Mouse (Mus musculus): ENCODE data around the gene Mgrn1. TPM values are rescaled to one million over a fixed set of nuclear protein-coding genes. Genes with fewer than 3 reads are reported as not detected.
A peak's percentile ranks its signal among the peaks of the same experiment; 100 is the strongest.

The Mgrn1 gene
- polyA plus RNA-seq, 1 experiment from 2014 or later, result 102 TPM

DNA sequence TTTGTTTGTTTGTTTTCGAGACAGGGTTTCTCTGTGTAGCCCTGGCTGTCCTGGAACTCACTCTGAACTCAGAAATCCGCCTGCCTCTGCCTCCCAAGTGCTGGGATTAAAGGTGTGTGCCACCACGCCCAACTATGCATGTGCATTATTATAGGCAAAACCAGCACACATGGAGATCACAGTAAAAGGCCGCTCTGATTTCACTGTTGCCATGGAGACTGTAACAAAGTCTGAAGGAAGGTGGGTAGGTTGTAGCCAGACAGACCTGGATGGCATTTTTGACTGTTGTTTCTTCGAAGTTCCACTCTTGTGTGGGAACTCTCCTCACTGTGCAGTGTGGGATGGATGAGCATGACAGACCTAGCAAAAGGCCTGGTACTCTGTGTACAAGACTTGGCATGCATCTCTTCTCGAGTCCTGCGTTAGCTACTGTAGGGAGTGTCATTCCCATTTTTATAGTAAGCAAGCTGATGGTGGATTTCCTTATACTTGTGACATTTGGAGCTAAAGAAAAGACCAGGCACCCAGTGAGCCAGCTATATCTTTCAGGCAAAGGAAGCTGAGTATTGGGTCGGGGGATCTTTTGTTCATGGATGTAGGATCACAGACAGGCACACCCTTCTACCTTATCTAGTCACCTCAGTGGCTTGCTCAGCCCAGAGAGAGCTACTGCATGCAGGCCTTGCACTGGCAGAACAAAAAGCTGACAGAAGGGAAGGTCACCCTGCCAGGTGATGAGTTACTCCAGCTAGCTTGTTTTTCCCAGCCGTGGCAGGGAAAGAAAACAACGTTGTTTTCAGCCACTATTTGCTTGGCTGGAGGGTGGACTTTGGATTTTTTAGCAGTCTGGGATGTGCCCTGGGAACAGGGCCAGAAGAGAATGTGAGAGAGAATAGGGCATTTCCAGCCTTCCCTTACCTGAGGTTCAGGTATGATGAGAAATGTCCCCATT is 4.4 kb upstream of the Mgrn1 start:
- Histone ChIP-seq H3K4me1 (peaks cover 30% of the 10 kb centered on the region), H3K27ac (peak overlapping the region; percentile 97), H3K27me3 (no peaks in the 10 kb centered on the region), H3K9me3 (no peaks in the 10 kb centered on the region), H3K4me3 (peak overlapping the region; percentile 81), H3K9ac (peak overlapping the region; percentile 89), H3K4me2 (replicated peaks) (peak overlapping the region; percentile 71), H3K36me3 (0 out of 2 replicates have a peak, but pooled peaks cover 1% of the 10 kb centered on the region)
- ATAC-seq (ENCODE audit: low FRiP score, low read depth), result no peak
- 77% methylated on average over 10 of the region's 10 CpGs for WGBS

- Histone ChIP-seq H3K27ac (0 out of 2 replicates have a peak overlapping the region, but pooled peaks have one; percentile 34), H3K9ac (no peak overlapping the region), H3K4me3 (peak overlapping the region; percentile 92), H3K4me1 (peaks cover 36% of the 10 kb centered on the region), H3K9me3 (no peaks in the 10 kb centered on the region), H3K36me3 (no peaks in the 10 kb centered on the region), H3K27me3 (no peaks in the 10 kb centered on the region), H3K4me2 (replicated peaks) (peak overlapping the region; percentile 87)
- ATAC-seq (ENCODE audit: low FRiP score, low read depth), result no peak
- WGBS, result 91% methylated on average over 10 of the region's 10 CpGs
Observed at GRCm38 (mm10) chr16:4884930-4885329, 1.1 kb upstream of the Mgrn1 start.

DNA sequence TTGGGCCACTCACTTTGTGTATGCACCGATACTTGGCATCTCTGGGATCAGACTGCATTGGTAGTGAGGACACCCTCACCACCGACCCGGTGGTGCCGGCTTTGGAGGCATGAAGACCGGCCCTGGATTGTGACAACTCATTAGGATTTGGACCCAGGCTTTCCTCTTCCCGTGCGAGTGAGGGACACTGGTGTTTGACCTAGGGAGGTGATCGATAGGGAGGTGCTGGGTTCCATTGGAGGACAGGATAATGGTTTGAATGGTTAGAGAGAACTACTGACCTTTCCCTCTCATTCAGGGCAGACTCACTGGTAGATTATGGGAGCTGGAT is 606 bp downstream of the Mgrn1 start:
- H3K9me3 ChIP-seq, result no peaks in the 10 kb centered on the region
- peak overlapping the region; percentile 96 for H3K9ac ChIP-seq
- peaks cover 35% of the 10 kb centered on the region for H3K4me1 ChIP-seq
- peak overlapping the region; percentile 87 for H3K4me2 ChIP-seq (replicated peaks)
- under 1% methylated on average over 8 of the region's 8 CpGs for WGBS
- H3K27me3 ChIP-seq, result no peaks in the 10 kb centered on the region
- peak; percentile 20; the same call in 1 of the 2 replicates for ATAC-seq (ENCODE audit: low FRiP score, low read depth)
- H3K36me3 ChIP-seq, result peaks cover 10% of the 10 kb centered on the region
- peak overlapping the region; percentile 84 for H3K27ac ChIP-seq
- H3K4me3 ChIP-seq, result peak overlapping the region; percentile 92

GRCm38 (mm10) chr16:4890201-4890709 is 4.2 kb downstream of the Mgrn1 start:
- Histone ChIP-seq H3K4me2 (replicated peaks) (no peak overlapping the region), H3K27me3 (no peaks in the 10 kb centered on the region), H3K27ac (peak overlapping the region; percentile 1; the same call in 1 of the 2 replicates), H3K4me3 (no peak overlapping the region), H3K36me3 (peaks cover 19% of the 10 kb centered on the region), H3K9ac (no peak overlapping the region), H3K4me1 (peaks cover 31% of the 10 kb centered on the region), H3K9me3 (no peaks in the 10 kb centered on the region)
- 39% methylated on average over 4 of the region's 4 CpGs for WGBS
- ATAC-seq (ENCODE audit: low FRiP score, low read depth), result no peak

DNA sequence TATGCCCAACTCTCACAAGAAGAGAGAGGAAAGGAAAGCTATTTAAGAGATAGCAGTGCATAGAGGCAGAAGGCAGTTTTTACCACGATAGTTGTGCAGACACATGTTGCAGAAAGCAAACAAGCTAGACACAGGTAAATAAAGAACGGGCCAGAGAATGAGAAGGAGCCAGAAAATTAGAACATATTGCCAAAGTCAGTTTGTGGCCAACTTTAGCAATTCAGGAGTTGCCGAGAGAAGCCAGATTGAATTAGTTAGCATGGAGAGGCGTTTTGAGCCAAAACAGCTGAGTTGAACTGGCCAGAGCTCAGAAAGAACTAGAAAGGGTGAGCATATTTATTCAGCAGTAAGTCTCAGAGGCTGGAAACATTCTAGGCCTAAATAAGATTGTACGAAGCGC is 6.1 kb downstream of the Mgrn1 start:
- peaks cover 31% of the 10 kb centered on the region for H3K4me1 ChIP-seq
- no peaks in the 10 kb centered on the region for H3K9me3 ChIP-seq
- H3K27me3 ChIP-seq, result no peaks in the 10 kb centered on the region
- H3K36me3 ChIP-seq, result peaks cover 19% of the 10 kb centered on the region
- no peak overlapping the region for H3K27ac ChIP-seq
- 87% methylated on average over 6 of the region's 6 CpGs for WGBS
- no peak for ATAC-seq (ENCODE audit: low FRiP score, low read depth)
- no peak overlapping the region for H3K4me3 ChIP-seq
- H3K9ac ChIP-seq, result no peak overlapping the region
- H3K4me2 ChIP-seq (replicated peaks), result no peak overlapping the region

DNA sequence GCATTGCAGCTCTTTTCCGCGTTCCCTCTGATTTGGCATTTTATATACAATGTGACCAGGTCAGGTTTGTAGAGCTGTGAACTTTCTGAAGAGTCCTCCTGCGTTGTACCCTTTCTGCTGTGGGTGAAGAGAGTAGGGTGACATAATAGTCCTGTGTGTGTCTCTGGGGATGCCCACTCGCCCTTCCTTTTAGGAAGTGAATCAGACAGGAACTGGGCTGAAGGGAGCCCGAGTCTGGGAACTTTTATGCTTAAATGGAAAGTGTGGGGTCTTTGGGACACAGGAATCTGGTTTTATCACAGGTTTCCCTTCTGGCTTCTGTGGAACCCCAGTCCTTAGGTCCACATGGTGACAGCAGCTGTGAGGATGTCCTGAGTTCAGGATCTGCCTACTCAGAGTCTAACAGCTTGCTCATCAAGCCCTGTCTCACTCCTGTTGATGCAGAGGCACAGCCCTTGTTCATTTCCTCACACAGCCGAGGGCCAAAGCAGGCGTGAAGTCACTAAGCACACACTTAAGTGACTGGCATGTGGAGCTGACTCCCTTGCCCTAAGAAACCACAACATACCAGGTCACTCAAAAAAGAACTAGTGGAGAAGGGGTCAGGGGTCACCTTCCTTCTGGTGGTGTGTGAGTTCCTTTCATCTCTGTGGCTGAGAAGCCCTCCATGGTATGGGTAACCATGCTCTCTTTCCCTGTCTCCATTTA is 8.3 kb downstream of the Mgrn1 start:
- Histone ChIP-seq H3K9ac (no peak overlapping the region), H3K27me3 (no peaks in the 10 kb centered on the region), H3K4me2 (replicated peaks) (no peak overlapping the region), H3K4me3 (no peak overlapping the region), H3K27ac (no peak overlapping the region), H3K4me1 (peaks cover 16% of the 10 kb centered on the region), H3K9me3 (no peaks in the 10 kb centered on the region), H3K36me3 (peaks cover 19% of the 10 kb centered on the region)
- ATAC-seq (ENCODE audit: low FRiP score, low read depth), result no peak
- WGBS, result 80% methylated on average over 7 of the region's 7 CpGs

- Histone ChIP-seq H3K27me3 (no peaks in the 10 kb centered on the region), H3K27ac (0 out of 2 replicates have a peak overlapping the region, but pooled peaks have one; percentile 6), H3K4me3 (no peak overlapping the region), H3K36me3 (peaks cover 19% of the 10 kb centered on the region), H3K4me1 (peaks cover 9% of the 10 kb centered on the region; the same call in 1 of the 2 replicates), H3K4me2 (replicated peaks) (no peak overlapping the region), H3K9ac (no peak overlapping the region), H3K9me3 (no peaks in the 10 kb centered on the region)
- no peak for ATAC-seq (ENCODE audit: low FRiP score, low read depth)
- 70% methylated on average over 5 of the region's 5 CpGs for WGBS
Observed at GRCm38 (mm10) chr16:4896249-4897027, 10.4 kb downstream of the Mgrn1 start.

DNA sequence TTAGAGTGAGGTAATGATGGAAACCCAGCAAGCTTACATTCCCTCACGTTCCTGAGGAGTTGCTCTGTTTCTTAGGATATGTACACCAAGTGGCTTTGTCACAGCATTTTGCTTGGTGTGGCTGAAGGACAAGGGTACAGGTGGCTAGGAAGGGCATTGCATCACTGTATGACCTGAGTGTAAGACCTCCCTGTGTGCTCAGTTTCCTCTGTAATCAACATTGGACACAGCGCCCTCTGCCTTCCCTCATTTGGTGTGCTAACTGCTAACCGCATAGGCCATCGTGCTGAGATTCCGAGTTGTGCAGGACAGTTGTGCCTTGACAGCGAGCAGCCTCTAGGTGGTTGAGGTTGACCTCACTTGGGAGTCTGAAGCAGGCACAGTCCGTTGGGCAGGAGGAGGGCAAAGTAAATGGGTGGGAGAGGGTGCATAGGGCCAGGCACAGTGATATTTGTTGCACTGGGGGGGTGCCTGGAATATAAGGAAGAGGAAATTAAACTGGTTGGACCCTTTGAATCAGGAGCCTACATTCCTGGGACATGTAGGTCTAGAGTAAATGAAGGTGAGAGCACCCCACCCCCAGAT is 11.2 kb downstream of the Mgrn1 start:
- H3K4me3 ChIP-seq, result no peak overlapping the region
- no peak overlapping the region for H3K9ac ChIP-seq
- ATAC-seq (ENCODE audit: low FRiP score, low read depth), result no peak
- WGBS, result 66% methylated on average over 7 of the region's 7 CpGs
- peaks cover 15% of the 10 kb centered on the region for H3K36me3 ChIP-seq
- H3K27me3 ChIP-seq, result no peaks in the 10 kb centered on the region
- no peak overlapping the region for H3K4me2 ChIP-seq (replicated peaks)
- H3K27ac ChIP-seq, result no peak overlapping the region
- H3K4me1 ChIP-seq, result peaks cover 10% of the 10 kb centered on the region; the same call in 1 of the 2 replicates
- H3K9me3 ChIP-seq, result no peaks in the 10 kb centered on the region

GRCm38 (mm10) chr16:4898881-4899280 is 12.8 kb downstream of the Mgrn1 start:
- H3K27ac ChIP-seq, result no peak overlapping the region
- peaks cover 10% of the 10 kb centered on the region; the same call in 1 of the 2 replicates for H3K4me1 ChIP-seq
- no peak for ATAC-seq (ENCODE audit: low FRiP score, low read depth)
- H3K9me3 ChIP-seq, result no peaks in the 10 kb centered on the region
- H3K27me3 ChIP-seq, result no peaks in the 10 kb centered on the region
- H3K9ac ChIP-seq, result no peak overlapping the region
- H3K4me2 ChIP-seq (replicated peaks), result no peak overlapping the region
- no peak overlapping the region for H3K4me3 ChIP-seq
- peaks cover 12% of the 10 kb centered on the region for H3K36me3 ChIP-seq
- 91% methylated on average over 6 of the region's 6 CpGs for WGBS

DNA sequence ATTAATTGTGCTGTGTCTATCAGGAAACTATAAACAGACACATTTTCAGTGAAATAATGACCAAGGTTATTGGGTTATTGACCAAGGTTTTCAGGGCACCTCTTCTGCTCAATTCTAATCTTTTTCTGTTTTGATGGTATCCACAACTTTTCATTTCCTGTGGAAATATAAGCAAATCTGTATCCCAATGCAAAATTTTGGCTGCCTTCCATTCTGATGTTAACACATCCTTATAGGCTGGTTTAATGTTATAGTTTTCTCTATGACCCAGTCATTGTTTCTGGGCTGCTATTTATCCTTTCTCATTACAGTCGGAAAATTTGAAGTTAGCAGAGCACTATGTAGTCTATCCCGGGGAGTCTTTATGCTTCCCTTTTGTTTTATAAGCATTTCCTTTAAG is 13.7 kb downstream of the Mgrn1 start:
- no peaks in the 10 kb centered on the region for H3K27me3 ChIP-seq
- H3K9me3 ChIP-seq, result no peaks in the 10 kb centered on the region
- no peak overlapping the region for H3K27ac ChIP-seq
- H3K9ac ChIP-seq, result no peak overlapping the region
- peaks cover 11% of the 10 kb centered on the region for H3K4me1 ChIP-seq
- WGBS, result 69% methylated on average over 2 of the region's 2 CpGs
- ATAC-seq (ENCODE audit: low FRiP score, low read depth), result no peak
- peaks cover 8% of the 10 kb centered on the region for H3K36me3 ChIP-seq
- no peak overlapping the region for H3K4me2 ChIP-seq (replicated peaks)
- H3K4me3 ChIP-seq, result no peak overlapping the region

DNA sequence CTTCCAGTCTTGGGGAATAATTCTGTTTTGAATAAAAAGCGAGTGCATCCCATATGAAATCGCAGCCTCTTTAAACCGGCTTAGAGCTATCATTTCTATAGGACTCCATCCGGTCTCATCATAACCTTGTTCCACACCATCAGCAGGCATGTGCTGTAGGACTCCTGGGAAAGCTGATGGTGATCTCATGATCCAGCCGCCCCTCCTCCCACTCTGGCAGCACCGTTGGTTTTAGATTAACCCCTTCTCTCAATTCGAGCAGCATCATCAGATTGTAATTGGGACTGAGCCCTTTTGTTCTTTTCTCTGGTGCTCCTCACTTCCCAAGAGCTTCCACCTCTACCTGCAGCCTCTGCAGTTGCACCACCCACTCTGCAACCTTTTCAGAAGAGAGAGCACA is 15.1 kb downstream of the Mgrn1 start:
- H3K4me2 ChIP-seq (replicated peaks), result no peak overlapping the region
- H3K27me3 ChIP-seq, result no peaks in the 10 kb centered on the region
- H3K36me3 ChIP-seq, result peaks cover 7% of the 10 kb centered on the region; the same call in 1 of the 2 replicates
- no peaks in the 10 kb centered on the region for H3K9me3 ChIP-seq
- no peak overlapping the region for H3K9ac ChIP-seq
- WGBS, result 64% methylated on average over 7 of the region's 7 CpGs
- H3K4me3 ChIP-seq, result no peak overlapping the region
- no peak for ATAC-seq (ENCODE audit: low FRiP score, low read depth)
- H3K27ac ChIP-seq, result no peak overlapping the region
- peaks cover 16% of the 10 kb centered on the region for H3K4me1 ChIP-seq

All from limb, embryonic 13.5 days (tissue).